Mouse (Mus musculus) myocyte (in vitro differentiated cells): ENCODE results near the gene Ablim1.

Source experiments
- CEBPB ChIP-seq: IDR thresholded peaks from 2 replicates; pipeline ENCODE4 v1.6.1; 2011; ENCODE audit warnings: mild to moderate bottlenecking, moderate library complexity; ENCODE audit not compliant: poor library complexity, insufficient read depth, severe bottlenecking
- E2F4 ChIP-seq: IDR thresholded peaks from one replicate; pipeline ENCODE4 v1.6.1; 2011; ENCODE audit warnings: mild to moderate bottlenecking, control low read depth, moderate library complexity; ENCODE audit not compliant: insufficient read depth
- MAX ChIP-seq: IDR thresholded peaks from one replicate; pipeline ENCODE4 v1.6.1; 2011; ENCODE audit warnings: low read depth, mild to moderate bottlenecking, control low read depth
- MYOD1 ChIP-seq, 3 experiments: IDR thresholded peaks; one replicate each; pipeline ENCODE4 v1.6.1; 2011; ENCODE audit warnings: control low read depth in 2 of 3, low read depth in 2 of 3, mild to moderate bottlenecking in 2 of 3, moderate library complexity in 1 of 3; ENCODE audit not compliant: insufficient read length in 2 of 3, control insufficient read depth in 1 of 3
- MYOG ChIP-seq, 3 experiments: IDR thresholded peaks; one replicate each; pipeline ENCODE4 v1.6.1; 2011; ENCODE audit warnings: control low read depth in 2 of 3, low read depth in 2 of 3, mild to moderate bottlenecking in 2 of 3; ENCODE audit not compliant: insufficient read length in 2 of 3, control insufficient read depth in 1 of 3, insufficient read depth in 1 of 3
- POLR2A ChIP-seq: IDR thresholded peaks from one replicate; pipeline ENCODE4 v1.6.1; 2011; ENCODE audit warnings: low read depth, mild to moderate bottlenecking, control low read depth, moderate library complexity; ENCODE audit not compliant: insufficient read length
- POLR2AphosphoS2 ChIP-seq: IDR thresholded peaks from one replicate; pipeline ENCODE4 v1.6.1; 2011; ENCODE audit warnings: low read depth, control low read depth; ENCODE audit not compliant: insufficient read length
- REST ChIP-seq: IDR thresholded peaks from one replicate; pipeline ENCODE4 v1.6.1; 2011; ENCODE audit warnings: mild to moderate bottlenecking, control low read depth, moderate library complexity; ENCODE audit not compliant: insufficient read depth, insufficient read length
- SRF ChIP-seq: IDR thresholded peaks from one replicate; pipeline ENCODE4 v1.6.1; 2011; ENCODE audit warnings: low read depth; ENCODE audit not compliant: control insufficient read depth, insufficient read length
- TCF12 ChIP-seq: IDR thresholded peaks from one replicate; pipeline ENCODE4 v1.6.1; 2011; ENCODE audit warnings: mild to moderate bottlenecking, control low read depth; ENCODE audit not compliant: poor library complexity, insufficient read depth, severe bottlenecking
- TCF3 ChIP-seq: IDR thresholded peaks from one replicate; pipeline ENCODE4 v1.6.1; 2011; ENCODE audit warnings: low read depth, control low read depth; ENCODE audit not compliant: insufficient read length
- USF1 ChIP-seq: IDR thresholded peaks from one replicate; pipeline ENCODE4 v1.6.1; 2011; ENCODE audit warnings: low read depth, mild to moderate bottlenecking, control low read depth, moderate library complexity

DNA sequence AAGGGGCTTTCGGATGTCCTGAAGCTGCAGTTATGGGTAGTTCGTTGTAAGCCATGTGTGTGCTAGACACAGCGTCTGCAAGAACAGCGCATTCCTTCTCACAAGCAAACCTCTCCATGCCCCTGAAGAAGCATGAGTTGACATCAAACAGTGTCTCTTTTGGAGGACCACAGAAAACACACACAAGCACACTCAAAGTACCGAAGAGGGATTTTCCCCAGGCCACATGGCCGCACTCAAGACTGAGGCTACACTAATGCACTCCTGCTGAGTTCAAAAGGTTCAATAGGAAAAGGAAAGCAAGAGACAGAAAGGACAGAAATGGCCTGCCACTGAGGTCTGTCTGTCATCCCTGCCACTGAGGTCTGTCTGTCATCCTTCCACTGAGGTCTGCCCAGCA lies 209.6 kb downstream of the Ablim1 start:
- no peak for TF ChIP-seq POLR2A
- TF ChIP-seq E2F4 = no peak
- TF ChIP-seq MAX = no peak
- no peak for TF ChIP-seq USF1
- TF ChIP-seq MYOG (IDR thresholded peaks at IDR 0.05; ENCODE audit: control insufficient read depth in 1 of 3, insufficient read depth in 1 of 3, insufficient read length in 2 of 3, low read depth in 2 of 3) = no peak
- TF ChIP-seq TCF12 = no peak
- no peak for TF ChIP-seq CEBPB
- TF ChIP-seq REST = no peak
- no peak for TF ChIP-seq MYOD1 (IDR thresholded peaks at IDR 0.05; ENCODE audit: control insufficient read depth in 1 of 3, insufficient read length in 2 of 3, low read depth in 2 of 3)
- TF ChIP-seq POLR2AphosphoS2 = no peak
- TF ChIP-seq SRF = no peak
- no peak for TF ChIP-seq TCF3
